Mouse (Mus musculus) limb, embryonic 10.5 days (tissue): ENCODE data around the gene Sphk1. TPM values are rescaled to one million over a fixed set of nuclear protein-coding genes. Genes with fewer than 3 reads are reported as not detected.
"Not testable (repeated sequence)": the region's sequence is repeated elsewhere in the genome, so short reads cannot be mapped to it uniquely, and the experiment has no call there.

Experiments used
- DNase-seq: peaks from one replicate; pipeline ENCODE4 v3.0.0-alpha.2; 2017; ENCODE audit warnings: low spot score
- H3K27ac ChIP-seq: fragments of 300-500 bp; sonication (generic); 2 replicates; pipeline ENCODE4 v1.5.1; 2016; ENCODE audit warnings: mild to moderate bottlenecking
- H3K27me3 ChIP-seq: fragments of 300-500 bp; sonication (generic); 2 replicates; pipeline ENCODE4 v1.6.1; 2016; ENCODE audit warnings: low read depth, mild to moderate bottlenecking; ENCODE audit not compliant: poor library complexity, severe bottlenecking
- H3K36me3 ChIP-seq: fragments of 300-500 bp; sonication (generic); 2 replicates; pipeline ENCODE4 v1.6.1; 2016; ENCODE audit warnings: mild to moderate bottlenecking, moderate library complexity
- H3K4me1 ChIP-seq: fragments of 300-500 bp; sonication (generic); 2 replicates; pipeline ENCODE4 v1.6.1; 2016
- H3K4me3 ChIP-seq: fragments of 300-500 bp; sonication (generic); 2 replicates; pipeline ENCODE4 v1.5.1; 2016; ENCODE audit warnings: mild to moderate bottlenecking, moderate library complexity
- H3K9me3 ChIP-seq: fragments of 300-500 bp; sonication (generic); replicated peaks from 2 replicates; pipeline ENCODE4 v1.6.1; 2016; ENCODE audit warnings: mild to moderate bottlenecking
- WGBS: fragments of 180-500 bp; shearing (Covaris S2); methylation state at CpG from one replicate; pipeline ENCODE4 v1.1.7; 2016; 5-methylcytosine and 5-hydroxymethylcytosine counted together
- polyA plus RNA-seq: library from polyadenylated mRNA; unstranded; fragments of >200 nt; fragmentation: Nextera tagmentation; extraction: Ambion mirVana; gene quantifications from 2 replicates; pipeline ENCODE4 v1.2.1, GENCODE M21; 2016

Gene Sphk1
- polyA plus RNA-seq: 0.30 and 0.54 TPM in 2 replicates

DNA sequence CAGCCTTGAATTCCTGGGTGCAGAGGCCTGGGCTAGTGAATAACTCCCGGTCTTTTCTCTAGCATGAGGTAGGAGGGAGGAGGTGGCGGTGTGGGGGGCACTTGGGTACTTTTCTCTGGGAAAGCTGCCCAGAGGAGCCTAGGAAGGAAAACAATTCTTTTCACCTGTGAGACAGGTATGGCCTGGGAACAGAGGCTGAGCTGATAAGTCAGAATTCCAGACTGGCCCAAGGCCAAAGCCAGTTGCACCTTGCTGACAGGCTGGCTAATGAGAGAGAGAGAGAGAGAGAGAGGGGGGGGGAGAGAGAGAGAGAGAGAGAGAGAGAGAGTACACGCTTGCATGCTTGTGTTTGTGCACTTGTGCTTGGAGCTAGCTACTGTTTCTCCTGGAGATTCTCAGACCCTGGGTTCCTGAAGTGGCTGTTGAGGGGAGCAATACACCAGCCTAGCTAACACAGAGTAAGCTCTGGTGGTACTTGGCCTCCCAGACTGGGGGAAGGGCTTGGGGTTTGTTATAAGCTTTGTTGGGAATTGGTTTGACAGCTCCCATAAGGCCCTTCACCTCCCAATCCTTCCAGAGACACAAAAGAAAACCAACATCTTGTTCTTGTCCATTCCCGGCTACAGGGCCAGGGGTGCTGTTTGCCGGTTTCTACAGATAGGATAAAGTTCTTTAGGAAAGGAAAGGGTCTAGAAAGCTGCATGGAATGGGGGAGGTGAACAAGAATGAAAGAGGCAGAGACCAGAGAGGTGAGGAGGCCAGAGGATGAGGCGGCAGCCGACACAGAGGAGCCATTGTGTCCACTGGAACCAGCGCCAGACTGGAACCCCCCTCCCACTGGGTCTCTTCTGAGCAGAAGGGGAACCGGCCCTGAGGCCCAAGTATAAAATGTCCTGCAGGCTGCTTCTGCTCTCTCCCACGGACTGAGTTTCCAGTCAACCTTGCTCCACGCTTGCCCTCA, at the start of gene Sphk1:
Sphk1 (plus strand) TSS at position 739 of the 961 bp plus-strand sequence.
- H3K36me3 ChIP-seq: no peaks in the 10 kb centered on the region
- peaks cover 44% of the 10 kb centered on the region for H3K4me1 ChIP-seq
- 39% methylated on average over 11 of the region's 11 CpGs for WGBS
- no peaks in the 10 kb centered on the region for H3K9me3 ChIP-seq
- peak within 1 kb of the TSS; percentile 68 for H3K4me3 ChIP-seq
- DNase-seq: peak; percentile 51
- H3K27me3 ChIP-seq: peaks cover 88% of the 10 kb centered on the region
- peak within 1 kb of the TSS; percentile 57 for H3K27ac ChIP-seq

GRCm38 (mm10) chr11:116480975-116481374, 49.8 kb upstream of the Sphk1 start:
- WGBS: over 99% methylated on average over 8 of the region's 8 CpGs

DNA sequence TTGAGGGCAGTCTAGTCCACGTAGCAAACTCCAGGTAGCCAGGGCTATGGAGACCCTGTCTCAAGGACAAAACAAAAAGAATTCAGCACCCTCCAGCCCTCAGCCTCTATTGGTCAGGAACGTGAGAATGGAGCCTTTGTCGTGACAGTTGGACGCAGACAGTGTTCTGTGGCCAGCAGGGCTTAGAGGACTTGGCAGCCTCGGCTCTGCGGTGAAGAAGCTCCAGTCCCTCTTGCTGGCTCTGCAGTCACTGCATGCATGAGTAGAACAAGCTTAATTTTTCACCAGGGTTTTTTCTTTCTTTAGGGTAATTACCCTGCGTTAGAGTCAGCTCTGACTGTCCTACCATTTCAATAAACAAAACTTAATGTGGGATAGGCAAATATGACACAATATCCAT, 48.9 kb upstream of the Sphk1 start:
- Histone ChIP-seq H3K4me1 (peaks cover 3% of the 10 kb centered on the region; the same call in 1 of the 2 replicates), H3K27me3 (no peaks in the 10 kb centered on the region), H3K36me3 (peaks cover 99% of the 10 kb centered on the region), H3K9me3 (no peaks in the 10 kb centered on the region), H3K4me3 (no peak overlapping the region), H3K27ac (no peak overlapping the region)
- DNase-seq: no peak
- 93% methylated on average over 7 of the region's 7 CpGs for WGBS

More at GRCm38 (mm10) chr11:116480975-116481374, 49.8 kb upstream of the Sphk1 start:
- Histone ChIP-seq H3K9me3 (no peaks in the 10 kb centered on the region), H3K4me1 (peaks cover 3% of the 10 kb centered on the region; the same call in 1 of the 2 replicates), H3K27me3 (no peaks in the 10 kb centered on the region), H3K27ac (no peak overlapping the region), H3K4me3 (no peak overlapping the region), H3K36me3 (peaks cover 99% of the 10 kb centered on the region)
- DNase-seq: no peak

GRCm38 (mm10) chr11:116484261-116484660, 46.5 kb upstream of the Sphk1 start:
- WGBS: 95% methylated on average over 8 of the region's 8 CpGs
- H3K36me3 ChIP-seq: peaks cover 95% of the 10 kb centered on the region
- H3K4me3 ChIP-seq: no peak overlapping the region
- no peaks in the 10 kb centered on the region for H3K27me3 ChIP-seq
- no peaks in the 10 kb centered on the region for H3K9me3 ChIP-seq
- no peak for DNase-seq
- peaks cover 9% of the 10 kb centered on the region; the same call in 1 of the 2 replicates for H3K4me1 ChIP-seq
- H3K27ac ChIP-seq: no peak overlapping the region

GRCm38 (mm10) chr11:116488207-116488606, 42.5 kb upstream of the Sphk1 start:
- Histone ChIP-seq H3K4me3 (no peak overlapping the region), H3K36me3 (peaks cover 56% of the 10 kb centered on the region), H3K27ac (no peak overlapping the region)

DNA sequence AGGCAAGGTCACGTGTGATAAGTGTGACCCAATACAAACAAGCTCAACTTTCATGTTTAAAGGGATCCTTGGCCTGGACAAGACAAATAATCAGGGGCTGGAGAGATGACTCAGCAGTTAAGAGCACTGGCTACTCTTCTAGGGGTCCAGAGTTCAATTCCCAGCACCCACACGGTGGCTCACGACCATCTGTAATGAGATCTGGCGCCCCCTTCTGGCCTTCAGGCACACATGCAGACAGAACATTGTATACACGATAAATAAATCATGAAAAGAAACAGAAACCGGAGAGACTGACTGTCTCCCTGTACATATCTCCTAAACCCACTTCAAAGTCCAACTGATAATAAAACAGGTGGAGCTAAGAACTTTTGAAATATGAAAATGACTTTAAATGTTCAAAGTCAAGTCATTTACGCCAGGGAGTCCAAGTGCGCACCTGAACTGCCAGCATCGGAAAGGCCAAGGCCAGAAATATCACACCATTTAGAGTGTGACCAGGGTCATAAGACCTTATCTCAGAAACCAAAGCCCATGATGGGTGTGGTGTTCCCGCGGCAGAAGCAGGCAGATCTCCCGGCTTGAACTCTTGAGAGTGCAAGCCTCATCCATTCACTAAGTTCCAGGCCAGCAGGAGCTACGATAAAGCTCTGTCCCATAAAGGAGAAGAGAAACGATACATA, 41.9 kb upstream of the Sphk1 start:
- H3K9me3 ChIP-seq: no peaks in the 10 kb centered on the region
- peak overlapping the region; percentile 93; the same call in 1 of the 2 replicates for H3K27ac ChIP-seq
- peaks cover 11% of the 10 kb centered on the region for H3K4me1 ChIP-seq
- H3K27me3 ChIP-seq: no peaks in the 10 kb centered on the region
- WGBS: 80% methylated on average over 14 of the region's 14 CpGs
- no peak for DNase-seq
- H3K36me3 ChIP-seq: peaks cover 50% of the 10 kb centered on the region
- H3K4me3 ChIP-seq: peak overlapping the region; percentile 74

More at GRCm38 (mm10) chr11:116488207-116488606, 42.5 kb upstream of the Sphk1 start:
- Histone ChIP-seq H3K9me3 (no peaks in the 10 kb centered on the region), H3K27me3 (no peaks in the 10 kb centered on the region), H3K4me1 (peaks cover 11% of the 10 kb centered on the region)
- no peak for DNase-seq

GRCm38 (mm10) chr11:116489771-116490231, 40.9 kb upstream of the Sphk1 start:
- Histone ChIP-seq H3K27ac (peak overlapping the region; percentile 93), H3K27me3 (no peaks in the 10 kb centered on the region), H3K36me3 (peaks cover 40% of the 10 kb centered on the region), H3K9me3 (no peaks in the 10 kb centered on the region), H3K4me3 (peak overlapping the region; percentile 74), H3K4me1 (peaks cover 11% of the 10 kb centered on the region)
- no peak for DNase-seq
- WGBS: under 1% methylated on average over 39 of the region's 39 CpGs

- Histone ChIP-seq H3K4me1 (peaks cover 11% of the 10 kb centered on the region), H3K36me3 (peaks cover 34% of the 10 kb centered on the region), H3K27me3 (no peaks in the 10 kb centered on the region), H3K9me3 (no peaks in the 10 kb centered on the region), H3K27ac (peak overlapping the region; percentile 93), H3K4me3 (peak overlapping the region; percentile 74)
- DNase-seq: peak; percentile 95
- WGBS: under 1% methylated on average over 62 of the region's 62 CpGs
Measured at GRCm38 (mm10) chr11:116490232-116491107, 40.3 kb upstream of the Sphk1 start.

DNA sequence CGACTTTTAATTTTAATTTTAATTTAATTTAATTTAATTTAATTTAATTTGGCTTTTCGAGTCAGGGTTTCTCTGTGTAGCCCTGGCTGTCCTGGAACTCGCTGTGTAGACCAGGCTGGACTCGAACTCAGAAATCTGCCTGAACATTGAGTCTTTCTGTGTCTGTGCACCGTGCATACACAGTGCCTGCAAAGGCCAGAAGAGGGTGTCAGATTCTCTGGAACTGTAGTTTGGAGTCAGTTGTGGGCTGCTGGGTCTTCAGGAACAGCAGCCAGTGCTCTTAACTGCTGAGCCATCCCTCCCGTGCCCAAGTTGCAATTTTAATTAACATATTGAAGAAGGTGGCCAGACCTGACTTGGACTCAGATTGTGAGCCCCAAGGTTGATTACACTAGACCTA, 39.4 kb upstream of the Sphk1 start:
- Histone ChIP-seq H3K27me3 (no peaks in the 10 kb centered on the region), H3K4me1 (peaks cover 11% of the 10 kb centered on the region), H3K27ac (no peak overlapping the region; the same call in 1 of the 2 replicates), H3K4me3 (no peak overlapping the region; the same call in 1 of the 2 replicates), H3K36me3 (peaks cover 25% of the 10 kb centered on the region), H3K9me3 (no peaks in the 10 kb centered on the region)
- DNase-seq: no peak
- 71% methylated on average over 6 of the region's 6 CpGs for WGBS

DNA sequence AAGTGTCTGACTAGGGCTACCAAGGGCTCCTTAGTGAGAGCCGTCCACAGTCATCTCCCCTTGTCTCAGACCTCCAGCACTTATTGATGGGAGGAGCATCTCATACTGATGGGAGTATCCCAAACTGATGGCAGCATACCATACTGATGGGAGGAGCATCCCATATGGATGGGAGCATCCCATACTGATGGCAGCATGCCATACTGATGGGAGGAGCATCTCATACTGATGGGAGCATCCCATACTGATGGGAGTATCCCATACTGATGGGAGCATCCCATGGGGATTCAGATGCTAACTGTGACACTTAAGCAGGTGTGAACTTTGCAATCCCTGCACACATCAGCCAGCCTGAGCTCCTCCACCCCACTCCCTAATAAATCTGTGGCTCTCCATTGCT, 38.2 kb upstream of the Sphk1 start:
- not testable (repeated sequence) for H3K4me3 ChIP-seq, H3K9me3 ChIP-seq, DNase-seq, H3K27ac ChIP-seq, H3K27me3 ChIP-seq
- peaks cover 13% of the 10 kb centered on the region for H3K36me3 ChIP-seq
- 78% methylated on average over 1 of the region's 1 CpGs for WGBS
- peaks cover 11% of the 10 kb centered on the region for H3K4me1 ChIP-seq

DNA sequence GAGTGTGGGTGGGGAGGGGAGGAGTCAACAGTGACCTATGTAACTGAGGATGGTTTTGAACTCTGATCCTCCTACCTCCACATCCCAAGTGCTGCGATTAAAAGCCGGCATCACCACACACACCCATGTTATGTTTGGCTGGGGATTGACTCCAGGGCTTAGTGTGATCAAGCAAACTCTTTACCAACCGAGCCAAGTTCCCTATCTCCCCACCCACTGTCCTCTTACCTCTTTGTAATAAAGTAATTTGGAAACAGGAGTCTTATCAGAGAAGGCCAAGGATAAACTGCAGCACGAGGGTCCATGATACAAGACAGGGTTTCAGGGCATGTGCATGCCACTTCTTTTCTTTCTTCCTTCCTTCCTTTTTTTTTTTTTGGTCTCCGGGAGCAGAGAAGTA, 37.5 kb upstream of the Sphk1 start:
- Histone ChIP-seq H3K9me3 (no peaks in the 10 kb centered on the region), H3K36me3 (peaks cover 7% of the 10 kb centered on the region), H3K27me3 (no peaks in the 10 kb centered on the region), H3K27ac (no peak overlapping the region), H3K4me1 (peaks cover 11% of the 10 kb centered on the region), H3K4me3 (no peak overlapping the region)
- DNase-seq: no peak
- 82% methylated on average over 5 of the region's 5 CpGs for WGBS

DNA sequence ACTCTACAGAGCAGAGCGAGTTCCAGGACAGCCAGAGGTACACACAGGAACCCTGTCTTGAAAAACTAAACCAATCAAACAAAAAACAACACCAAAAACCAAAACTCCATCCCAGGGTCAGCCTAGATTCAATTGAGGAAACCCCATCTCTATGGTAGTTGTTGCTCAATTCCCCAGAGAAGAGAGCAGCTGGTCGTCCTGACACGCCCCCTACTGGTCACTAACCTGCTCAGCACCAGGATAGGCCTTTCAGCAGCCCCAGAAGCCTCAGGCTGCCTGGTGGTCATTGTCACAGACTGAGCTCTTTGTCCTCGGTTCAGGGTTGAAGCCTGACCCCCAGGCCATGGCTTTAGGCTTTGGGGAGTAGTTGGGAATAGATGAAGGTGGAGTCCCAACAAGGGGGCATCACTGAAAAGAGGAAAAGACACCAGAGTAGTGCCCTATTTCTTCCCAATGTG, 36.9 kb upstream of the Sphk1 start, which contains the start of gene Prpsap1:
Prpsap1 (minus strand) TSS at position 408 of the 458 bp plus-strand sequence.
- WGBS: 32% methylated on average over 4 of the region's 4 CpGs

More for the DNA sequence above, 36.9 kb upstream of the Sphk1 start, which contains the start of gene Prpsap1:
- Histone ChIP-seq H3K4me3 (no peak within 1 kb of the TSS), H3K9me3 (no peaks in the 10 kb centered on the region), H3K27ac (no peak within 1 kb of the TSS), H3K27me3 (no peaks in the 10 kb centered on the region), H3K36me3 (0 out of 2 replicates have a peak, but pooled peaks cover under 1% of the 10 kb centered on the region), H3K4me1 (peaks cover 14% of the 10 kb centered on the region)
- DNase-seq: peak; percentile 63
